Mouse (Mus musculus): ENCODE measurements around the gene Vangl1.

- TF ChIP-seq FOSL1 (IDR thresholded peaks at IDR 0.05; ENCODE audit: insufficient read depth, low read length, poor library complexity, severe bottlenecking) (peak; percentile 26), CTCF (IDR thresholded peaks at IDR 0.05; ENCODE audit: control insufficient read depth, insufficient read depth, insufficient read length) (no peak), MAX (IDR thresholded peaks at IDR 0.05) (no peak)
Measured at GRCm38 (mm10) chr3:102177837-102178615, 26.5 kb downstream of the Vangl1 start.
